Mouse (Mus musculus) brain, adult 2 months (tissue): ENCODE measurements around the gene Nsg1.
A peak's percentile ranks its signal among the peaks of the same experiment; 100 is the strongest.

ENCODE experiments used
- DNase-seq: peaks from one replicate; pipeline ENCODE4 v3.0.0; 2011; ENCODE audit warnings: low read depth, low spot score

The Nsg1 gene

GRCm38 (mm10) chr5:38159634-38160413 lies at the start of gene Nsg1:
Gene Nsg1 (minus strand): TSS chr5:38159907.
- DNase-seq: no peak

GRCm38 (mm10) chr5:38208985-38209384 lies 49.3 kb upstream of the Nsg1 start:
- no peak for DNase-seq

- DNase-seq: peak; percentile 85
Observed at GRCm38 (mm10) chr5:38205303-38205726, 45.6 kb upstream of the Nsg1 start.

GRCm38 (mm10) chr5:38199686-38200085 lies 40.0 kb upstream of the Nsg1 start:
- DNase-seq: no peak

- peak; percentile 96 for DNase-seq
Observed at GRCm38 (mm10) chr5:38197482-38197823, 37.7 kb upstream of the Nsg1 start.

DNA sequence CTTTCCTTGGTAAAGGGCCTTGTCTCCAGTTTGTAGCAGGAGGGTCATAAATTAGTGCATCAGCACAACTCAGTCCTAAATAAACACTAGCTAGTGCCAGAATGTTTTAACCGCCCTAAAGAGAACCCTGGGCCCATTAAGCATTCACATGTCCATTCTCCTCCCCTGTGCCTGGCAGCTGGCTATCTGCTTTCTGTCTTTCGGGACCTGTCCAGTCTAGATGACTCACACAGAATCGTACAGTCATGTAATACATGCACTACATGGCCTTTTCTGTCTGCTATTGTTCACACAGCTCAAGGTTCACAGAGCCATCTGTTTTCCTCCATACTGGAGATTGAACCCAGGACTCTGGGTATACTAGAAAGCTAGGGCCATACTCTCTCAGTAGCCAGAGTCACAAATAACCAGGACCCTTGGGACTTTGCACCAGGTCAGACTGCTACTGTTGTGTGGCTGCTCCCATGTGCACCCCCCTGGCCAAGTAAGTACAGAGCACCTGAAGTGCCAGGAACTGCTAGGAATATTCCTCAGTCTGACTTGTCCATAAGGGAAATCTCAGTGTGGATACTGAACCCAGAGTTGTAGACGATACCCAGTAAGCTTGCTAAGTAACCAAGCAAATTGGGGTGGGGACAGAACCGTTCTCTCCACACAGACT lies 37.2 kb upstream of the Nsg1 start:
- no peak for DNase-seq

DNA sequence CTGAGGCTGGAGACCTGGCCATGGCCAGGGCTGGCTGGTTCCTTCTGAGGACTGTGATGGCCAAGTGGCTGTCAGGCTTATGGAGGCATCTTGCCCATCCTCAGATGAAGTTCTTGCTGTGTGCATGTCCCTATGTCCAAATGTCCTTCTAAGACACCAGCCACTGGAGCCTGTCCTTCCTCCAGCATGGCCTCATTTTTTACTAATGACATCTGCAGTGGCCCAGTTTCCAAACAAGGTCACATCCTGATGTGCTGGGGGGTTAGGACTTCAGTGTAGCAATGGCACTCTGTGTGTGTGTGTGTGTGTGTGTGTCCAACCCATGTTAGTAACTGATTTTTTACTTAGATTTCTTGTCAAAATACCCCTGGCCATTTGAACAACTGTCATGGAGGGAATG lies 36.2 kb upstream of the Nsg1 start:
- DNase-seq: no peak

DNA sequence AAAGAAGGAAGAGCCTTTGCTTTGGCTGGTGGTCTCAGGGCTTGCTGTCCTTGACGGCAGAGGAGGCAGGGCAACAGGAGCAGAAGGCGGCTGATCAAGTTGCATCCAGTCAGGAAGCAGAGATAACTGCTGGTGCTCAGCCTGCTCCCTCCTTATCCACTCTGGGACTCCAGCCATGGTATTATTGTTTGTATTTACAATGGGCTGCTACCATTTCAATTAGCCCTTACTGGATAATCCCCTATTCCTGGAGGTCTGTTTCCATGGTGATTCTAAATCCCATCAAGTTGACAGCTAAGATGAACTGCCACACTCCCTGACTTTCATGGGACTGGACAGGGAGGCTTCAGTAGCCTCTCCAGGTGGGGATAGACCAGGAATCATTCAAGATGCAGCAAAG lies 35.2 kb upstream of the Nsg1 start:
- DNase-seq: no peak

GRCm38 (mm10) chr5:38190907-38191306 lies 31.2 kb upstream of the Nsg1 start:
- no peak for DNase-seq

DNA sequence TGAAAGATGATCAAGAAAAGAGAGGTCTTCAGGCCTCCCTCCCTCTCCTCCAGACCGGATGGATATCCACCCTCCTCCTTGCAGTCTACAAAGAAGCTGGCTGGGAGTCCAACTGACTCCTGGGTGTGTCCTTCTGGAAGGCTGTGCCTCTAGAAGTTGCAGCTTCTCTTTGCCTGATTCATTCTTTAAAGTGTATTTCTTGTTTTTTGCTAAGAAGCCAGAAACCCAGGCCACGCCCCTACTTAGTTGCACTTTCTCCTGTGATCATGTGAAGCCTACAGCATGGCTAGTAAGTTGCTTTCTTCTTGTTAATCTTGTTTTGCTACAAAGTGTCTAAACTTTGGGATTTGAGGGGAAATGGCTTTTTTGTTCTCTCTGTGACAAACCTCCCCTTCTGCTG lies 27.3 kb upstream of the Nsg1 start:
- no peak for DNase-seq

DNA sequence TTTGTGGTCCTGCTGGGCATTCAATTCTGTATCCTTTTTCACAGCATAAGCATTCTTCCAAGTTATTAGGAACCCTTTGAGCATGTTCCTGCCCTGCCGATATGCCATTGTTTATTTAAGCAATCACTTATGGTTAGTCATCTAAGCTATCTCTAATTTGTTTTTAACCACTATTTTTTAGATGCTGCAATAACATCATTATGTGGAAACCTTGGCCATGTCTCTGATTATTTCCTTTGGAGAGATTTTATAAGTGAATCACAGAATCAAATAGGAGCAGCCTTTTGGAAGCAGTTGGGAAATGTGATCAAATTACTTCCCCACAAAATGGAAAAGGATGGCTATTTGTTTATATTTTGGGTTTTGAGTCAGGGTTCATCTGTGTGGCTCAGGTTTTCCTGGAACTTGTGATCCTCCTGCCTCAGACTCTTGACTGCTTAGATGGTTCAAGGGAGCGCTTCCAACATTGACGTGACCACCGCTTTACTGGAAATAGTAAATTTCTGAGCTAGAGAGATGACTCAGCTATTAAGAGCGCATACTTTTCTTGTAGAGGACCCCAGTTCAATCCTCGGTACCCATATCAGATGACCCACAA lies 25.1 kb upstream of the Nsg1 start:
- DNase-seq: no peak

DNA sequence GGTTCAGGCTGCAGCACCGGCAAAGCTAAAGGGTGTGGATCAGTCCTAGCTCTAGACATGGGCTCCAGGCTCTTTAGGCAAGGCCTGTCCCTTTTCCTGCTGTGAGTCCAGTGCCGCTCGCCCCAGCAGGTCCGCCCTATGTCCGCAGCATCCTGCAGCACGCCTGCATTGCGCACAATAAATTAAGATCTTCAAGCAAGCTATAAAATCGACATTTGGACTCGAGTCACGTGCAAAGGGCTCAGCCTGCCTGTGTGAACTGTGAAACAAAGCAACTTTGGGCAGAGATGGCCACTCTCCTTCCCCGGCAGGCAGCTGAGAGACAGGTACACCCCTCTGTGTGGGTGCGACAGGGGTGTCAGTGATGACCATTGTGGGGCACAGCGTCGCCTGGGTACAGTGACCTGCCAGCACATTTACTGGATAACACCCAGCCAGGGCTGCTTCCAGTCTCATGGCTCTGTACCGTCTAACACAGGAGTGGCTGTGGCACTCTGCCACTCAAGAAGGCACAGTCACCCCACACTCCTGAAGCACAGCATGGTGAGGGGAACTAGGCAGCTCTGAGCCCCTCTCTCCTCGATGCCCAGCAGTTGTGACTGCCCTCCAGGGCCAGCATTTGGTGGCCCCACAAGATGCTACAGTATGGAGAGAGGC lies 14.7 kb upstream of the Nsg1 start:
- no peak for DNase-seq

DNA sequence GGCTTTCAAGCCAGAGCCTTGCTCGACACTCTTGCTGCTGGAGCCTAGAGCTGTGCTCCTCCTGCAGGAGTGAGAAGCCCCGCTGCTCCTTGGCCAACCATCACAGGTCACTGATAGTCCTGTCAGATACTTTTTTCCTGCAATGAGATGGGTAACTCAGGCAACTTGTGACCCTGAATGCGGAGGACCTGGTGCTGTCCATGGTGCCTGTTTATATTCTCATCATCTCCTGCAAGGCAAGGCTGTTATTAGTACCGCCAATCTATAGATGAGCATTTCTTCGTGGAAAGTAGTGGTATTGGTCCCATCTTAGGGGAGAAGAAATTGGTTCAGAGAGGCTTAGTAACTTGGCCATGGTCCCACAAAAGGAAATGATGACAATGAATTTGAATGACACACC lies 14.1 kb upstream of the Nsg1 start:
- DNase-seq: no peak

DNA sequence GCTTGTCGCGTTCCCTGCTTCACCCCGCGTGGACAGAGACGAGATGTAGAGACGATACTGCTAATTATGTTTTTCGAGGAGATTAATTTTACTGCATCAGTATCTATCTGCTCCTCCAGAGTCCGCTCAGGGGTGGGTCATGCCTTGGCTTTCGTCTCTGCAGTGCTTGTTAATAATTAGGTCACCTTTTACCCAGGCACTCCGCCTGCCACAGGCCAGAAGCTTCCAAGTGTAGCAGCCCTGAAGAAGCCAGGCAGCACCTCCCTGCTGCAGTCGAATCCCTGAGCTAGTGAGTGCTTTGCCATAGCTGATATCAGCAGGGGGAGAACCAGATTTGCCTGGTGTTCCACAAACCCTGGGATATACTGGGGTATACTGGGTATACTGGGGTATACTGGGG lies 8.8 kb upstream of the Nsg1 start:
- peak; percentile 31 for DNase-seq

DNA sequence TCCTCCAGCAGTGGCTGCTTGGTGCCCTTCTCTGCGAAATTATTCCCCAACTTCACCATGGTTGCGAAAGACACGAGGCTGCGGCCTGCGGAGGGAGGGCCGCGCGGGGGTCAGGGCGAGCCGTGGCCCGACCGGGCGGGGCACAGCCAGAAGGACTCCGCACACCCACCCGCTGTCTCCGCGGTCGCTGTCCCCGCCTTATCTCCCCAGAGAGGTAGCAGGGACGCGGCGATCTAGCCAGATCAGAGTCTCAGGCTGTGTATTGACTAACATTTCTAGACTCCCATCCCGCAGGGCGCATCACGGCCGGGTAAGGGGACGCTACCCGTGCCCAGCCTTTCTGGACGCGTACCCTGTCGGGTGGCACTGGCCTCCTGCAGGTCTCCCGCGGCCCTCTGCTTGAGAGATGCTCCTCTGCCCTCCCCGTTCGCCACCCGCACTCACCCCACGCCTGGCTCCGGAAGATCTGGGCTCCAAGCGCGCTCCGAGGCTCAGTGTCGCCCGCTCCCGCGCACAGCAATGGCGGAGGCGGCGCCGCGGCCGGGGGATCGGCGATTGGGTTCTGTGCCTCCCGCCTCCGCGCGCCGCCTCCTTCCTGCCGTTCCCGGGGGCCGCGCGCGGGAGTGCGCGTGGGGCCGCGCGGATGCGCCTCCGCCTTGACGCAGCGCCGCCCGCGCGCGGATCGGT lies 617 bp downstream of the Nsg1 start:
- peak; percentile 91 for DNase-seq

GRCm38 (mm10) chr5:38158501-38158946 lies 1.2 kb downstream of the Nsg1 start:
- peak; percentile 83 for DNase-seq

DNA sequence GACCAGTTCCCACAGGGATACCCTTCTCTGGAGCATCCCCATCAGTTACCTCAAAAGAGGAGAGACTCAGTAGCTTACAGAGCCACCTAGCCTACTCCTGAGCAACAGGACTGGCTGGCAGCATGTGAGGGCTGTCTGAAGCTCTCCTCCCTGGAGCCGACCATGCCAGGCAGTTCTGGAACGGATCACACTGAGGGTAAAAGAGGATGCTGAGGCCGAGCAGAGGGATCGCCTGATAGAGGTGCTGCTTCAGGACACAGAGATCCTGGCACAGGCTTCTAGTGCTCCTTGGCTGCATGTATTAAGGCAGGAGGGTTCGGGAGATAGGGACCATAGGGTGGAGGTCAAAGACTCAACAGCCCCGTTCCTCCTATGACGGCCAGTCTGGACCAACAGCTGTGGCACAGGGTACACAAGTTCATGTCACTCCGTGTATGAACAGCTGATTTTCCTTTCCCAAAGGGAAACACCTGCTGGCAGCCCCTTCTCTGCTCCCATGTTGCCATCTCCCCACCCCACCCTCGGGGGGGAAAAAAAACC lies 2.2 kb downstream of the Nsg1 start:
- DNase-seq: peak; percentile 75

DNA sequence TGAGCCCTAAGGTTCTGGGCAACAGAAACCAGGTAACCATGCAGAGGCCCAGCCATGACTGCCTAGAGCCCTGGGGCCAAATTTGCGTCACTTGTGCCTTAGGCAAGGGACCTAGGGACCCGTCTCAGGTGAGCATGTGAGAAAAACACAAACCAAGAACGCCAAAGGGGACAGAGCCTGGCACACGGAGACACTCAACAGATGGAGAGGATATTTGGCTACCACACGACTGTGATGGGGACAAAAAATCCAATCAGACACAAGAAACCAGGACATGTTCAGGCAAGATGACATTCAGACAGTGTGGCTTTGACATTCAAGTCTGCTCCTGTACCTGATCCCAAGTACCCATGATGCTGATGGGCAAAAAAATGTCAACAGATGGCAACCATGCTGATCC lies 6.1 kb downstream of the Nsg1 start:
- peak; percentile 90 for DNase-seq

DNA sequence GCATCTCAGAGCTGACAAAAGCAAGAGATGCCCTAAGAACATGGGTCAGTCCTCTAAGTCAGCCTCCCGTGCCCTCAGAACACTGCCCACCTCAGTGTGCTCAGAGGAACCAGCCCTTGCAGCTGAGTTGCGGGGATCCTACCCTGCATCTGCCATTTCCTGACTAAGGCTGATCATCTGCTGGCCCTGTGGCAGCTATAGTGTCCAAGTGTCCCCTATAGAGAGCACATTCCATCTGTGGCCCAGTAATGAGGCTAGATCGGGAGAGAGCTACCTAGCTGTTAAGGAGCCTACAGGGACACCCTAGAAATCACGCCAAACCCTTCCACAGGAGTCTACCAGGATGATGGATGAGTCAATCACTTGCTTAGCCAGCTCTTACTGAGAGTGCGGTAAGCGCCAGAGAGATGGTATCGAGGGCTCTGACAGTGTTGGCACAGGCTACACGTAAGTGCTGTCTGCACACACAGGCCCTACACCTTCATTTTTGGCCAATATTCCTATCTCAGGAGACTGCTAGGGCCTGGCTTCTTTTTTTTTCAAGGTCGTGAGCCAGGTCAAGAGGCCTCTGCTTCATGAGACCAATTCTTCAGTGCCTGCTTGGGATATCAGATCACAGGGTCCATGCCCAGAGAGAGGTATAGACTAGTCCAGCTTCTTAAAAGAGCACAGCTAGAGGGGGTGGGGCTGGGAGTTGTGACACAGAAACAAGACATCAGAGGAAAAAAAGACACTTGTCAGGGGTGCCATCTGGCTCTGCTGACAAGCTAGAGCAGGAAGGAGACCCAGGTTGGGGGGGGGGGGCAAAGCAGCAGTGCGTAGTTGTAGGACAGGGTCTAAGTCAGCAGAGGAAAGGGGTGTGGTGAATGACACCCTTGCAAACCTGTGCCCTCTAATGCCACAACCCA lies 7.3 kb downstream of the Nsg1 start:
- DNase-seq: peak; percentile 87

DNA sequence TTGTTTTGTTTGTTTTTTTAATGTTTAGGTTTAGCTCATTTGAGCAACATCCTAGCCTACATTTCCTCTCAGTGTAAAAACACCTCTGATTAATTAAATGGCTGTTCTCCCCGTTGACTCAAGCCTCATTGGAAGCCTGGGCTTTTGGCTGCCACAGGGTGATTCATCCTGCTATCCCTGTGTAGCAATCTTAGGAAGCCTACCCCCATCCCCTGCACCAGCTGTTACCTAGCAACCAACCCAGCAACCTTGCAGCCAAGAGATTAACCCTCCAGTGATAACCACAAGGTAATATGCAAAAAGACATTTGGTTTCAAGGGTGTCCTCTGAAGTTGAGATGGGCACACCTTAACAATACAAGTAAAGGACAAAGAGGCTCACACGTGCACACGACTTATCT lies 8.4 kb downstream of the Nsg1 start:
- DNase-seq: peak; percentile 96
